Mouse (Mus musculus) B cell, adult 2 months (primary cell): ENCODE measurements at regions not wholly inside any gene's neighbourhood (a gene's known extent, or its start where the extent isn't known, plus 50 kb on each side); places are given as distances from the start of the nearest gene placed in this dataset.

Experiments
- DNase-seq, 2 experiments: peaks; one replicate each; pipeline ENCODE4 v3.0.0; 2022

DNA sequence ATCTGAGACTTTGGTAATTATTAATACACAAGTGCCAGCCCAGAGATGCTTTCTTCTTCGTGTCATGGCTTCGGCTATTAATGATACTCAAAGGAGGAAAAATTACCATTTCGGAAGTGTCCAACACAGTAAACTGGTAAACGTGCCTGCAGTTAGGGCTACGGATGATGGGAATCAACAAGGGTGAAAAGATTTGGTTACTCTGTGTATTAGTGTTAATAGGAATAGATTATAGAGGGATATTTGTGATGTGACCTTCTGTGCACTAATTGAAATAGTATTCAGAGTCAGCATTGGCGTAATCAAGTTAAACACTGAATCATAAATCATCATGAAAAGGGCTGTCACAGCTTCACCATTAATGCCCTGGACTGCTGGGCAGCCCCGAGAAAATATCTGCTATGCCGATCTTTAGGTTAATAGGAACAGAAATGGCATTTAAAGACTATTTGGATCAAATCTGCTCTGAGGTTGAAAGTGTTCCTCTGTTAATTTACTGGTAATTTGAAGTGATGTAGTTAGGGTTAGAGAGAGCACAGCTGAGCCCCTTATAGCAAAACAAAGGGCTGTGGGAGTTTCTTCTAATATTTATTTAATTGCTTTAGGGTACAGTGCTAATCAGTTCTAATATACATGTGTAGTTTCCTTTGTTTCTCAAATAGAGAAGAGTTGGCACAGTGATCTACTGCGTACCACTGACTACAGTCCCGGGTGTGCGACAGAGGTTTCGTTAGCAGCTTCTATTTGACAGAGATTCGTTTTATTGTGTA, 160.7 kb downstream of the Rpl36a-ps1 start:
- DNase-seq = no peak

- no peak for DNase-seq
Measured at GRCm38 (mm10) chr14:98832401-98832800, 161.7 kb downstream of the Rpl36a-ps1 start.

DNA sequence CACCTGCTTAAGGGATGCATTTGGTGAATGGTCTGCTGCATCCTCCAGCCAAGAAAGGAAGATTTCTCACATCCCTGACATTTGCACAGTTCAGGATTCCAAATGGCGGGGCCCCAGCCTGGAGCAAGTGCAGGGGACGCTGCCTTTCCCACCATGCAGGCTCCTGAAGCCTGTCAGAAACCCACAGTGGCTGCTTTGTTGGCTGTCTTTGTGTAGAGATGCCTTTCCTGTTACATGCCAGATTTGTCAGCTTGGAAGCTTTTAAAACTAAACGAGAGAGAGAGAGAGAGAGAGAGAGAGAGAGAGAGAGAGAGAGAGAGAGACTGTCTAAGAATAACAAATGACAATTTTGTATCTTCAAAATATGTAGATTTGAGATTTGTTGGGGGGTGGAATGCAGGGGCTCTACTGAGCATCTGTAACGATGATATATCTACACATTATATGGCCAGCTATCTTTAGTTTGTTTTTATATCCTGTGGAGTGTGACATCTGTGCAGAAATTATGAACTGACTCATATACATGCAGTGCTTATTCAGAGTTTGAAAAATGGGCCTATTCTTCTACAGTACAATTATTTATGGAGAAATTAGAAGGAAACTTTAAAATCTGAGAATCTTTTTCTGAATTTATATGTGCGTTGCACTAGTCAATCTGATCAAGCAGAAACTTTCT, 164.0 kb downstream of the Rpl36a-ps1 start:
- no peak for DNase-seq

DNA sequence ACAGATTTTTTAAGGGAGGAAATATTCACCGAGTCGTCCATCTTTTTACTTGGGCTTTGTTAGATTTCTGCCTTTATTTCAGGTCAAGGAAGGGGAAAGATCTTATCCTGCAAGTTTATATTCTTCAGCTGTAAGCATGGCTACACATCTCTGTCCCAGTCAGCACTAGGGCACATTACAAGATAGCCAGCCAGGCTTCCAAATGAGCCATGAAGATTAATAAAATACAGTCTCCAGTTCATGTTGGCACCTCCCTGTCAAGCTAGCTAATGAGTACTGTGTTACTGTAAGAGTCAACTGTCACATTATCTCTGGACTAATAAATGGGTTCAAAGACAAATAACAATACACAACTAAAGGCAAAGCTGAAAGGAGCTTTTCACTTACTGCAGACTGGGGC, 166.6 kb downstream of the Rpl36a-ps1 start:
- DNase-seq = no peak

DNA sequence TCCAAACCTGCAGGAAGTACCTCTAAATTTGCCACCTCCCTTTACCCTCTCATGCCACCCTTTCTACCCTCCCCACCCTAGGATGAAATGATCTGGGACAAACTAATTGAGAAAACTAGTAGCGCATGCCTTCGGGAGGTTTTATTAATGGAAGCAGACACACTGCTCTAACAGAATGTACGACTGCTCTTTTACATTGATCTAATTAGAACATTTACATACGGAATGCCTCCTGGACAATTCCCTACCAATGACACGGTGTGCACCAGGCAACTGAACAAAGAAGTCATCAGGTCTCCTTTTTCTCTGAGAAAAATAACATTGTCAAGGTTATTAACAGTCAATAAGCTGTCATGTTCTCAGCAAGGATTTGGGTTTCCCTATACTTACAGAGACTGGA, 180.5 kb downstream of the Rpl36a-ps1 start:
- DNase-seq = no peak

- no peak for DNase-seq
Measured at GRCm38 (mm10) chr14:98810259-98811042, 183.7 kb downstream of the Rpl36a-ps1 start.

DNA sequence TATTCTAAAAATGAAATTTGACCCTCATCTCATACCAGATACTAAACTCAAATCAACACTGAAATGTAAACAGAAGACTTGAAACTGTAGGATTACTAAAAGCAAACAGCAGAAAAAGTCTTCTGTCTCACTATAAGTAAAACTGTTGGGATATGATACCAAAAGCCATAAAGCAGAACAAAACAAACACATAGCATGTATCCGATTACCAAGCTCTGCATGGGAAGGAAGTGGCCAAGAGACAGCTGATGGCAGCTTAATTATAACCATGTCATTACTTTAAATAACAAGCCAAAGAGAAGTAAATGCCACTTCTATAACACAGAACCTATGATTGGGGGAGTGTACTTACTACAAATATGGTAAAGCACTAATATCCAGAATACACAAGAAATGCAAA, 186.0 kb downstream of the Rpl36a-ps1 start:
- no peak for DNase-seq

DNA sequence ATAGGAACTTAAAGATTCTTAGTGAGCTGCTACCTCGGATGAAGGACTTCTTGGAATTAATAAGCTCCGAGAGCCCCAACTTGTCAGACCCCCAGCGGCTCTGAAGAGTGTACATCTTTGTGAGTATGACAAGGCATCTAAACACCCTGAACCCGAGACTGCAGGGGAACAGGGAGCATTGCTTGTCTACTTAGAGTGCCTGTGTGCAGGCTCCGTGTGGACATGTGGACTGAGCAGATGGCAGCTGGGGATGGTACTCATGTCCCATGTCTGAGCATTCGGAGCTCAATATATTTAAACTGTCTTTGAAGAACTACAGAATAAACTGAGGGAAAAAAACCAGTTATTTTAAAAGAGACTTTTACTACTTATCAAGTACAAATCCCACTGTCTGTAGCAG, 189.1 kb downstream of the Rpl36a-ps1 start:
- DNase-seq = no peak

GRCm38 (mm10) chr14:98801293-98801692, 192.8 kb downstream of the Rpl36a-ps1 start:
- no peak for DNase-seq

GRCm38 (mm10) chr14:98791970-98792369, 202.1 kb downstream of the Rpl36a-ps1 start:
- no peak for DNase-seq

DNA sequence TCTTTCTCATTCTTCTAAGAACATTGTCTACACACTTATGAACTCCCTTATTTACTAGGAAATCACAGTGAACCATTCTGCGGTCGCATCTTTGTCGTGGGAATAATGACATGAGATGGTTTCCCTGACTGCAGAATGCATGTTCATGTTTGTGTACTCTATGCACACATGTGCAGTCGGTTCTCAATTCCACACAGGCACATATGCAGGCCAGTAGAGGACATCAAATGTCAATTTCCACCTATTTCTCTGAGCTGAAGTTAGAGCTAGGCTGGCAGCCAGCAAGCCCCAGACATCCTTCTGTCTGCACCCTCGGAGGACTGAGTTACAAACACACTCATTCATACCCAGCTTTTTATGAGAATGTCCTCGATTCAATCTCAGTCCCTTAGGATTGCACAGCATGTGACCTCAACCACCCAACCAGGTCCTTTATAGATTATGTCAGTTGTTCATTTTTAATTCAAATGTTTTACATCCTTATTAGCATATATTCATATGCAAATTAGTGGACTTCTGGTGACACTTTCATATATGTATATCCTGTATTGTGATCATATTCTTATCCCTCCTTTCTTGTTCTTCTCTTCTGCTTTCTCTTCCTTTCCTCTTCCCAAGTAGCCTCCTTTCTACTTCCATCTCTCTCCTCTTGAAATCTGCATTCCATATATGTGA, 202.7 kb downstream of the Rpl36a-ps1 start:
- no peak for DNase-seq

DNA sequence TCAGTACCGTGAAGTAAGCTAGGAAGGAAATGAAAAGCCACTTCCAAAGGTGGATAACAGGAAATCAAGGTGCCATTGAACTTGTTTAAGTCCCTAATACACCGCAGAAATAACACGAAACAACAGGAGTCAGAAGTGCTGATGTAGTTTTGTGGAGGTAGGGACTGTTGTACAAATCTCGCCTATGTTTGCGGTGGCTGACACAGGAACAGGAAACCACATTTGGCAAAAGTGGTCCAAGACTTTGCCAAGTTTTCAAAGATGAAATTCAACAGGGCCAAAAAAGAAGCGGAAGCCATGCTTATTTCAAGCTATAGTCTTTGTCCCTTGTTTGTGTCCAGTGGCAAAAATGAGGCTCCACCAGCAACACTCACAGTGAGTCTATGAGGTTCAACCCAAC, 204.3 kb downstream of the Rpl36a-ps1 start:
- no peak for DNase-seq

- no peak for DNase-seq
Measured at GRCm38 (mm10) chr14:98781711-98782110, 212.4 kb downstream of the Rpl36a-ps1 start.

DNA sequence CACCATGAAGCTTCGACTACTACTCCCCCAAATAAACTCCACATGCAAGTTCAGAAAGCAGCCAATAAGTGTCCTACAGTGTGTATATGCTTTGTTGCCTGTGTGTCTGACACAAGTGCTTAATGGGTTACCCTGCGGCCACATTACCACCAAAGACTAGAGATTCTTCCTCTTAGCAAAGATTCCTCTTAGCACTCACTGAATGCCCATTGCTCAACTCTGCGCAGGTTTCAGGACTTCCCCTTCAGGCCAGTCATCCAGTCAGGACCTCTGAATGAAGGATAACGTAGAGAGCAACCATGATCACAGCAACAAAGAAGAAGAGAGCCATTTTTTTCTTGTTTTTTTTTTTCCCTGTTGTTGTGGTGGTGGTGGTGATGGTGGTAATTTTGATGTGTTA, 222.0 kb downstream of the Rpl36a-ps1 start:
- DNase-seq = no peak

DNA sequence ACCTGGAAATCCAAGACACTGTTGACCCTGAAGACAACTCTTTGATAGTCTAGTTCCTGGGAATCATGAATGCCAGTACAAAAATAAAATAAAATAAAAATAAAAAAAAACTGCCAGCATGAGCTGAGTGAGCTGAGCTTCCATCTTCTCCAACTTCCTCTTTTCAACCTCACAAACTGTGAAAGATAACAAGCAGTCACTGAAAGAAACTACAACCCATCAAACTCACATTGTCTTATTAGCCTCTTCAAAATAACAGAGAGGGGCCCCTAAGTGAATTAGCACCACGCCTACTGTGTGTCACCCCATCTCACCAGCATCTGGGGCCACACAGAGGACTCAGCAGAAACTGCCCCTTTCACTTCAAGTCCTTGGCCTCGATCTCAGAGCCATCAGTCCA, 225.3 kb downstream of the Rpl36a-ps1 start:
- no peak for DNase-seq

DNA sequence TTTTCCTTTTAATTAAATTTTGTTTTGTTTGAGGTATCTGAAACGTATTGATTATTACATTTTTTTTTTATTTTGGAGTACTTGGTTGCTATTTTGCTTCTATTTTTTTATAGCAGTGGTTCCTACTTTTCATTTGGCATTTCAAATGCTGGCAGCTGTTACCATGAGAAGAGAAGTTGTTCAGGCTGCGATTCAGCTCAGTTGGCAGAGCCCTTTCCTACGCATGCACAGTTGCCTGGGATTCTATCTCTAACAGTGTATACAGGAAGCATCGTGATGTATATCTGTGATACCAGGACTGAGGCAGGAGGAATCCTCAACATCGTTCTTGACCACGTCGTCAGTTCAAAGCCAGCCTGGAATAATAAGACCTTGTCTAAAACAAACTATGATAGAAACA, 226.6 kb downstream of the Rpl36a-ps1 start:
- no peak for DNase-seq

GRCm38 (mm10) chr14:98765358-98765757, 228.8 kb downstream of the Rpl36a-ps1 start:
- DNase-seq = no peak

DNA sequence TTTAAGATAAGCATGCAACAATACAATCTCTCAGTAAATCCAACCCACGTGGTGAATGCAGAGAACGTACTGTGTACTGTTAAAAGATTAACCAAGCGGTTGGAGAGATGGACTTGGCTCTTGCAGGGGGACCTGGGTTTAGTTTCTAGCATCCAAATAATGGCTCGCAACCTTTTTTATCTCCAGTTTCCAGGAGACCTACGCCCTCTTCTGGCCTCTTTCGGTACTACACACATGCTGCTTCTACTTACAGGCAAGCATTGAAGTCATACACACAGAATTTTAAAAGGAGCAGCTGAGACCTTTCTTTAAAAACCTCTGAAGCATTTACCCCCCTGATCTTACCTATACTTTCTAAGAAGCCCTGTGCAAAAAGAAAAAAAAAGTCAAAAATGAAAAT, 243.4 kb downstream of the Rpl36a-ps1 start:
- no peak for DNase-seq

GRCm38 (mm10) chr14:98749086-98750027, 244.8 kb downstream of the Rpl36a-ps1 start:
- DNase-seq = no peak

DNA sequence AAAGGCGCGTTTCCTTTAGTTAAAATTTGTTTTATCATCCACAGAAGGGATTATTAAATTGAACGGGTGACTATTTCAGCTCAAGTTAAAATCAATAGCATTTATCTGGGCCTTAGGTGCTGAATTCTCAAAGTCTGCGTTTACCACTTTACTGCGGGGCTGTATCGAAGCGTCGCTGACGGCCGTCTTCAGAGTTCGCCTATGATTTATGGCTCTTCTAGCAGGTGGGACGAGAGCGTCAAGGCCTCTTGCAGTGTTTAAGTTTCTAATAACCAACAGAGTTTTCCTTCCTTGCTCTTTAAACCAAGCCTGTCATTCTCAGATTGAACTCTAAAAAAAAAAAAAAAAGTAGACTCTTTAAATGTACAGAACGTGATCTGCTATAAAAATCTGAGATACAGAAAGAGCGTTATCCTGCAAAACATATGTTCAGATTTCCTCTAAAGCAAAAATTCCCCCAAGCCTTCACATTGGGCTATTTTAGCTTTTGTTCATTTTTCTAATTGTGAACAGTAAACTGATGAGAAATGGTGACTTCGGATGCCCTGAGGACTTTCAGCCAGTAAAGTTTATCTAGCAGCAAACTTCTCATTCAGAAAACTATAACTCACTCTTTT, 246.9 kb downstream of the Rpl36a-ps1 start:
- DNase-seq = no peak

DNA sequence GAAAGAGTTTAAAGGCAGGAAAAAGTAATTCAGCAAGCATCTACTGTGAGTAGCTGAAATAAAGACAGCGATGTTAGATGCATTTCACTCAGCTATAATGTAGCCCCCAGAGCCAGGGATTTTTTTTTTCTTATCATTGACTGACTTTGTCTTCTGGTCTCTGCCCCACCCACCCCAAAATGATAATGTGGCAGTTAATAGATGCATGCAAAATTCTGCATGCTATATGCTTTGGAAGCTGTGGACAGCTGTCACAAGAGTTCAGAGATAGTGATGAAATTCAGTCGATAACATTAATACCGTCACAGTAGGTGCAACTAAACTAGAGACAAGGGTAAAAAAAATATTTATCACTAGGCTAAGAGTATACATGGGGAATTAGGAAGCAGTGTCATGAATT, 263.7 kb downstream of the Rpl36a-ps1 start:
- DNase-seq = no peak

DNA sequence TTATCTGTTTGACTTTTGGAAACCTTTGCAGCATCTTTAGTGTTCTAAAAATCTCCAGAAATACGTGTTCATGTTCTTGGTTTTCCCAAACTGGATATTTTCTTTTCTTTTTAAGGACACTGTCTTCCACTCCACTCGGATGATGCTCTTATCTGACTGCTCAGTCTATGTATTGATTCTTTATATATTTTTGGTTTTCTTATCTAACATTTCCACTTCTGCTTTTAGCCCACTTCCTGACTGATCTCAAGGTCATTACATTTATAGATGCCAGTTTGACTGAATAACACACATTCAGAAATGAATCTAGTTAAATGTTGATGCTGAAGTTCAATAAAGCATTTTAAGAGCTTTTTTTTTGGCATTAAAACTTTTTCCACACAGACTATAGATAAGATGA, 265.3 kb downstream of the Rpl36a-ps1 start:
- DNase-seq = no peak
